Mouse (Mus musculus) G1E (cell line): Measurements from ENCODE around the gene Iqcn.

Experiments
- CTCF ChIP-seq: IDR thresholded peaks from 2 replicates; pipeline ENCODE4 v1.5.1; 2012; ENCODE audit warnings: low read depth, low read length, inconsistent platforms, mixed read lengths
- TAL1 ChIP-seq: conservative IDR thresholded peaks from 2 replicates; pipeline ENCODE4 v1.6.1; 2012; ENCODE audit warnings: low read depth, low read length, inconsistent platforms, mixed read lengths

DNA sequence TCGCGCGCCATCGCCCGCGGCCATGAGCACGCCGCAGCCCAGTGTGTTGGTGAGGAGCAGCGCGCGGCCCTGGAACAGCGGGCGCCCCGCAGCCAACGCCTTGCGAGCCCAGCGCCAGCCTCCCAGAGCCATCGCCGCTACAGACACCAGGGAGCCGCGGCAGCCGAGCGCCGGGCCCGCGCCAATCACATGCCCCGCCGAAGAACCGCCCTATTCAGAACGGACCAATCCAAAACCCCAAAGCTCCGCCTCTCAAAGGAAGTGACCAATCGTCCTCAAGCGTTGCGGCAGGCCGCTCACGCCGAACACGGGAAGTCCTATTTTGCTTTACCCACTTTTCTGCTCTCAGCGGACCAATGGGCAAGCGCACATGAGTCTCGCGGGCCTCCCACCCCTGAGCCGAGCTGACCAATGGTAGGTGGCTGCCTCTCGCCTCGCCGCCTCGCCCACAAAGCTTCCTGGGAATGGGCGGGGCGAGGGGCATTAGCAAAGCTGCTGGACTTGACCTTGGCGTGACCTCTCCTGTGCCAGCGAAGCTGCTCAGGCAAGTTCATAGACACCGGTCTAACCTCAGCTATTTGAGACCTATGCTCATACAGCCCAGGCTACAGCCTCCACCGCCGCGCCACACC lies 57.6 kb downstream of the Iqcn start, which contains the start of gene Mpv17l2:
- TF ChIP-seq CTCF (no peak), TAL1 (no peak)
